Mouse (Mus musculus) layer of hippocampus, adult 18-20 months (tissue): ENCODE measurements around the gene Hopx. TPM values are rescaled to one million over a fixed set of nuclear protein-coding genes. Genes with fewer than 3 reads are reported as not detected.
"Not testable (repeated sequence)": the region's sequence is repeated elsewhere in the genome, so short reads cannot be mapped to it uniquely, and the experiment has no call there.

Experiments used
- DNase-seq, 2 experiments: peaks; one replicate each; pipeline ENCODE4 v3.0.0; 2022; ENCODE audit warnings: low spot score in 2 of 2
- total RNA-seq, 2 experiments: library from RNA; stranded (reverse); gene quantifications; 2 replicates each; pipeline ENCODE4 v1.2.3; 2021

Gene Hopx
- total RNA-seq, 2 experiments from 2014 or later = 82.2 to 84.9 TPM

GRCm38 (mm10) chr5:77102522-77103365 is 12.2 kb downstream of the Hopx start:
- DNase-seq = no peak

- DNase-seq = no peak
Measured at GRCm38 (mm10) chr5:77100691-77101090, 14.2 kb downstream of the Hopx start.

DNA sequence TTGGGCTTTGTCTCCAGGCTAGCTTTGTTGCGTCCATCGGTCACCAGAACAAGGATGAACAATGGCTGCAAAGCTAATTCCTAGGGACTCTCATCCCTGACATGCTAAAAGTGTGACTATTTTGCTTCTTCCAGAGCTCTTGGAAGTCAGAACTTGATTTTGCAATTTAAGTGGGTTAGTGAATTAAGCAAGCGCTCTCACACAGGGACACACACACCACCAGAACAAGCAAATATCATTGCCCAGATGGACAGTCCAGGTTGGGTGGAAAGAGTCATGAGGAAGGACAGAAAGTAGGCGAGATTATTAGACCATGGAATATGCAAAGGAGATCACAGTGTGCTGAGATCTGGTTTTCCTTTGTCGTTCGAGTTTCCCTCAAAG is 14.9 kb downstream of the Hopx start:
- DNase-seq = no peak

GRCm38 (mm10) chr5:77099317-77099996 is 15.5 kb downstream of the Hopx start:
- no peak for DNase-seq

- no peak for DNase-seq
Measured at GRCm38 (mm10) chr5:77098874-77099273, 16.0 kb downstream of the Hopx start.

- DNase-seq = no peak
Measured at GRCm38 (mm10) chr5:77097686-77098085, 17.2 kb downstream of the Hopx start.

- DNase-seq = not testable (repeated sequence)
Measured at GRCm38 (mm10) chr5:77096194-77096593, 18.7 kb downstream of the Hopx start.

- peak; percentile 43 to 48 for DNase-seq
Measured at GRCm38 (mm10) chr5:77094510-77095491, 20.1 kb downstream of the Hopx start.

DNA sequence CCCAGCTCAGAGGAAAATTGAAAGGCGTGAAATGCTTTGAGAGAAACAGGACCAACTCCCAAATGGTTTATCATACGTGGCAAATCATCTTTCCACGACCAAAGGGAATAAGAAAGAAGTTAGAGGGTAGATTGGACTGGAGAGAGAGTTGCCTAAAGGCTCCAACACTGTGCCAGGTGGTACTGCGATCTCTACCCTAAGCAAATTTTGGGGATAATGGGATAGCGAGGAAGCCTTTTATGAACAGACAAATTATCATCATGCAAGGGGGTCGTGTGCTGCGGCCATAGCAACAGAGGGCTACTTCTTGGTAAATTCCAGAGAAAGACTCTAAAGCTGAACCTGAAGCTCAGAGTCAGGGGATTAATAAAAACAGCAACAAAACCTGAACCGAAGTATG is 21.0 kb downstream of the Hopx start:
- no peak for DNase-seq

- DNase-seq = no peak
Measured at GRCm38 (mm10) chr5:77092531-77092930, 22.4 kb downstream of the Hopx start.

DNA sequence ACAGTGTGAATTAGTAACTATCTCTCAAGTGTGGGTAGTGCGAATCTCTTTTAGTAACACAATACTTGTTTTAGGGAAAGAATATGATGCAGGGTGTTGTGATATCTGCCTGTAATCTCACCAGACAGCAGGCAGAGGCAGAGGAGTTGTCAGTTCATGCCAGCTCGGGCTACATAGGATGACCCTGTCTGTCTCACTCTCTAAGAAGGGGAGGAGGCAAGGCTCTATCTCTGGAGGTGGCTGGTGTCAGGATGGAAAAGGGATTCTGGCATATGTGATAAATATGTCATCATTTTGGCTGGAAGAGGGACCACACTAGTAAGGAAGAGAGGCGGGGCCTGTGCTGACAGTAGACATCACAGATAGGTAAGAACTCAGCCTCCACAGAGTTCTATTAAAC is 23.0 kb downstream of the Hopx start:
- DNase-seq = no peak

- peak in 1 of 2 experiments; percentile 37 for DNase-seq
Measured at GRCm38 (mm10) chr5:77090521-77091096, 24.3 kb downstream of the Hopx start.

DNA sequence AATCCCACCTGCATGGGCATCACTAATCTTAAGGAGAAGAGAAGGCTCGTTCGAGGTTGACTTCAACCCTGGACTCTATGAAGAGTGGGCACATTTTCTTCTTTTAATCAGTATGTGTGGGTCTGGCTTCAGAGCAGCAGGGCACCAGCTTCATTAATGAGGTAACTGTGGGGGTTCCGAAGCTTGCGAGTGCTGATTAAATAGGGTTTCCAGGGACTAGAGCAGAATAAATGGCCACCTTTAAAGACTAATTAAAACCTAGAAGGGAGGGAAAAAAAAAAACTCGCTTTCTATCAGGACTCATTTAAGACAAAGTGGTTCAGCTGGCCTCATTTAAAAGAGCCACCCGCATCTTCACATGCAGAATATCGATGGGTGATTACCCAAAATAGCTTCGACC is 25.0 kb downstream of the Hopx start:
- no peak for DNase-seq

DNA sequence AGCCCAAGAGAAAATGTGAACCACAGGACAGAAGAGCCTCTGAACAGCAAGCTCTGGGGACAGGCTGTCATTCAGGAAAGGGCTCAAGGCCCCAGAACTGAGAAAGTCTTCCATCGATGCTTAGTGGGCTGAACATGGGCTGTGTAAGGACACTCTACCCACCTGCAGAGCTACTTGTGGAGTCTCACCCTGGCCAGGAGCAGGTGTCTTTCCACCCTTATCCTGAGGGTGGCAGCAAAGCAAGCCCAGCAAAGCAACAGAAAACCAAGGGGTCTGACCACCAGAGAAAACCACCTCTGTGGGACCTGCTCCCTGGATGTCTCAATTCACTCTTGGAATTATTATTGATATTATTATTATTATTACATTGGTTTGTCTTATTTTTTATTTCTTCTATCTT is 25.6 kb downstream of the Hopx start:
- peak in 1 of 2 experiments; percentile 60 for DNase-seq

GRCm38 (mm10) chr5:77087122-77087521 is 27.8 kb downstream of the Hopx start:
- DNase-seq = no peak

DNA sequence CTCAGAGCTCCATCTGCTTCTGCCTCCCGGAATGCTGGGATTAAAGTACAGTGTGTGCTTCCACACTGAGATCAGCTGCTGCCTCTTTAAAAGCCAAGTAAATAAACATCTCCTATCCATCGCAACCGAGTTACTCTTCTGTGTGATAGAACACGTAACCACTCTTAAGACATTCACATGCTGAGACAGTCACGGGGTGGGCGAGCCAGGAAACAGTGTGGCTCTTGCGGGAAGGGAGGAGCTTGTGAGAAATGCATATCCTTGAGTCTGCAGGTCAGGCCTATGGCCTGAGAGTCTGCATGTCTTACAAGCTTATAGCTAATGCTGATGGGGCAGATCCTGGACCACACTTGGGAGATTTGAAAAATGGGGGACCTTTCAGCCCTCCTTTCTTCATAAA is 28.4 kb downstream of the Hopx start:
- DNase-seq = no peak

DNA sequence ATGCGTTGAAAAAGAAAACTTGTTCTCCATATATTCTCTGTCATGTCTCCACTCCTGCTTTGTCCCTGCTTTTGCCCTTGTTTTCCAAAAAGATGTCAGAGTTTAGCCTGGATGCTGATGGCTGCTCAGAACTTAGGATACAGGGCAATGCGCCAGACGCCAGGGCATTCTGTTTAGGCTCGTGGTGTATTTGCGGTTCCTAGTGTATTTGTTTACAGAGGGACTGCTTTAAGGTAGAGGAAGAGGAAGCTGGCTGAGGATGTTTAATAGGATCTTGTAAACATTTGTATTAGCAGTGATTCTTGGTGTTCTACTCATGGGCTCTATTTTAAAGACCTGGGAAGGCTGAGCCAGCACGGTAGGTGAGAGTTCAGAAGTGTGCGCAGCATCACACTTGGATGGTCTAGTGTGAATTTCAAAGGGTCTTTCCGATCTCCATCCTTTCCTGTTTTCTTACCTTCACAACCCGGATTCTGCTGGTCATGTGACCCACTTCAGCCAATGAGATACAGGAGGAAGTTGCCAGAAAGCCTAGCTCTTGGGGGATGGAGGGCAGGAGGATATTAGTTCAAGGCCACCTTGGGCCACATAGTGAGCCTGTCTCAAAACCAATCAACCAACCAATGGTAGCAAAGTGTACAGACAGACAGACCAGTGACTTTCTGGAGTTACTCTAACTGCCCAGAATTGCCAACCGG is 29.0 kb downstream of the Hopx start:
- no peak for DNase-seq

- no peak for DNase-seq
Measured at GRCm38 (mm10) chr5:77084418-77084817, 30.5 kb downstream of the Hopx start.

- DNase-seq = no peak
Measured at GRCm38 (mm10) chr5:77082735-77083134, 32.2 kb downstream of the Hopx start.

GRCm38 (mm10) chr5:77080761-77081160 is 34.2 kb downstream of the Hopx start:
- no peak for DNase-seq
